Mouse (Mus musculus) heart, embryonic 11.5 days (tissue): ENCODE data around the gene Adarb1. TPM values are rescaled to one million over a fixed set of nuclear protein-coding genes. Genes with fewer than 3 reads are reported as not detected.

ENCODE experiments used
- ATAC-seq: fragments of 200-750 bp; cut with Nextera tagmentation; replicated peaks from 2 replicates; pipeline ENCODE4 v1.8.0; 2017; ENCODE audit warnings: moderate library complexity; ENCODE audit not compliant: insufficient number of reproducible peaks, low FRiP score, low TSS enrichment
- H3K27ac ChIP-seq: fragments of 300-500 bp; sonication (generic); 2 replicates; pipeline ENCODE4 v1.5.1; 2014; ENCODE audit warnings: mild to moderate bottlenecking, low read depth, low read length
- H3K27me3 ChIP-seq: fragments of 300-500 bp; sonication (generic); 2 replicates; pipeline ENCODE4 v1.6.1; 2014; ENCODE audit warnings: mild to moderate bottlenecking, low read length, mixed read lengths; ENCODE audit not compliant: control insufficient read depth, insufficient read depth
- H3K36me3 ChIP-seq: fragments of 300-500 bp; sonication (generic); 2 replicates; pipeline ENCODE4 v1.6.1; 2014; ENCODE audit warnings: mild to moderate bottlenecking, low read length, moderate library complexity, mixed read lengths; ENCODE audit not compliant: control insufficient read depth, insufficient read depth
- H3K4me1 ChIP-seq: fragments of 300-500 bp; sonication (generic); 2 replicates; pipeline ENCODE4 v1.6.1; 2014; ENCODE audit warnings: low read length; ENCODE audit not compliant: control insufficient read depth, insufficient read depth
- H3K4me2 ChIP-seq: fragments of 300-500 bp; sonication (generic); 2 replicates; pipeline ENCODE4 v1.6.1; 2014; ENCODE audit warnings: mild to moderate bottlenecking, moderate library complexity
- H3K4me3 ChIP-seq: fragments of 300-500 bp; sonication (generic); 2 replicates; pipeline ENCODE4 v1.5.1; 2014; ENCODE audit warnings: low read depth, low read length
- H3K9ac ChIP-seq: fragments of 300-500 bp; sonication (generic); 2 replicates; pipeline ENCODE4 v1.6.1; 2014; ENCODE audit warnings: mild to moderate bottlenecking, low read depth, low read length, moderate library complexity
- H3K9me3 ChIP-seq: fragments of 300-500 bp; sonication (generic); replicated peaks from 2 replicates; pipeline ENCODE4 v1.6.1; 2016; ENCODE audit warnings: low read length; ENCODE audit not compliant: control insufficient read depth
- WGBS: fragments of 180-500 bp; shearing (Covaris S2); extraction: QIAGEN DNeasy Blood & Tissue Kit; methylation state at CpG from one replicate; pipeline ENCODE4 v1.1.7; 2014; ENCODE audit not compliant: insufficient replicate concordance; 5-methylcytosine and 5-hydroxymethylcytosine counted together
- polyA plus RNA-seq: library from polyadenylated mRNA; unstranded; fragments of >200 nt; fragmentation: Nextera tagmentation; extraction: Ambion mirVana; gene quantifications from 2 replicates; pipeline ENCODE4 v1.2.1, GENCODE M21; 2014

The Adarb1 gene
- polyA plus RNA-seq, 1 experiment from 2014 or later: 8.8 TPM

DNA sequence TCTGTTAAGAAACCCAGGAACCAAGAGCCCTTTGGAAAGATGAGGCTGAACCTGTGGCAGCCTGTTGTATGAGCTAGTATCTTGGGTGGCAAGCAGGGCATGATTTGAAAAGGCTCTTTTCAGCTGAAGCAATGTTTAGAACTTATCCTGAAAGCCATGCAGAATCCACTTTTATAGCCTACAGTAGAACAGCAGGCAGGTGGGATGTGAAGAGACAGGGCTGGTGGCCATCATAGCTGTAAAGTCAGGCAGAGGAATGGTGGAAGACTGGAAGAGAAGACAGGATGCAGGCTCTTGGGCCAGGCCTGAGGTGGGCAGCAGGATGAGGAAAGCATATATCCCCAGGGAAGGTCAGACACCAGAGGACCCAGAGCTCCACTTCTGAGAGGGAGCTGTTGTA is 76.4 kb downstream of the Adarb1 start:
- no peak for ATAC-seq
- no peak overlapping the region for H3K27ac ChIP-seq
- H3K4me3 ChIP-seq: no peak overlapping the region

DNA sequence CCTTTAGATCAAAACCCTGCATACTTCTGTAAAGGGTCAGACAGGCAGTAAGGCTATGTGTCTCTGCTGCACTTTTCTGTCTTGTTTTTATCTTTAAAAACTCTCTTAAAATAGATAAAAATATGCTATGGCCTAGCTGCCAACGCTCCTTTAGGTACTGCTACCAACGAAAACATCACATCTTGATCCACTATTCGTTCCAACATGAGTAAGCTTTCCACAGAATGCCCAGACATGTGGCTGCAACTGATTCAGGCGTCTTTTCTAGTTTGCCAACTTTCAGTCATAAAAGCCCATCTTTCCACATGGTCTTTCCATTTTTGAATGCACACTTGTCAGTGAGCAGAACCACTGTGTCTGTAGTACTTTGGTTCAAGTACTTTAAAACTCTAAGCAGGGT is 77.0 kb downstream of the Adarb1 start:
- Histone ChIP-seq H3K9me3 (no peaks in the 10 kb centered on the region), H3K27me3 (no peaks in the 10 kb centered on the region), H3K4me1 (peaks cover 12% of the 10 kb centered on the region; the same call in 1 of the 2 replicates), H3K9ac (no peak overlapping the region), H3K36me3 (no peaks in the 10 kb centered on the region), H3K27ac (no peak overlapping the region), H3K4me3 (no peak overlapping the region), H3K4me2 (no peak overlapping the region)
- 79% methylated on average over 4 of the region's 4 CpGs for WGBS
- no peak for ATAC-seq

More for the DNA sequence above, 76.4 kb downstream of the Adarb1 start:
- Histone ChIP-seq H3K4me2 (no peak overlapping the region), H3K9me3 (no peaks in the 10 kb centered on the region), H3K36me3 (no peaks in the 10 kb centered on the region), H3K27me3 (no peaks in the 10 kb centered on the region), H3K9ac (no peak overlapping the region), H3K4me1 (peaks cover 10% of the 10 kb centered on the region; the same call in 1 of the 2 replicates)

DNA sequence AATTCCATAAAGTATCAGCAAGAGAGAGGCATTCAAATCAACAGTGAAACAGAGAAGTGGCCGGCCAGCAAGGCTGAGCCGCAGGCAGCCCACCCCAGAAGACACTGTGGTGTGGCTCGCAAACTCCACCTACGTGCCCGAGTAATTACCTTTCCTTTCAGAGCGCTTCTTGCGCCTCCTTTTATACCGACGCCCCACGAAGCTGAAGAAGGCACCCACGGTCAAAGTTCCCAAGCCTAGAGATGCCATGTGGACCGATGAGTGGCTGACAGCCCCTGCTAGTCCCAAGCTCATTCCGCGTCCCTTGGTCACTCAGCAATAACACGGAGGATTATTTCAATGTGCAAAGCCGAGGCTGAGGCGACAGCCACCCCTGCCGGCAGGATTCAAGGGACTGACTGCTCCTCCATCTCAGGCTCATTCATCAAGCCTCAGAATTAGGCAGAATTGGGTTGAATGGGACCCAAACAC is 78.2 kb downstream of the Adarb1 start:
- Histone ChIP-seq H3K27me3 (no peaks in the 10 kb centered on the region), H3K9ac (peak overlapping the region; percentile 46; the same call in 1 of the 2 replicates), H3K27ac (no peak overlapping the region), H3K4me1 (peaks cover 15% of the 10 kb centered on the region; the same call in 1 of the 2 replicates), H3K4me3 (peak overlapping the region; percentile 35), H3K9me3 (no peaks in the 10 kb centered on the region), H3K36me3 (no peaks in the 10 kb centered on the region), H3K4me2 (peak overlapping the region; percentile 65)
- WGBS: 26% methylated on average over 18 of the region's 18 CpGs
- ATAC-seq: no peak

DNA sequence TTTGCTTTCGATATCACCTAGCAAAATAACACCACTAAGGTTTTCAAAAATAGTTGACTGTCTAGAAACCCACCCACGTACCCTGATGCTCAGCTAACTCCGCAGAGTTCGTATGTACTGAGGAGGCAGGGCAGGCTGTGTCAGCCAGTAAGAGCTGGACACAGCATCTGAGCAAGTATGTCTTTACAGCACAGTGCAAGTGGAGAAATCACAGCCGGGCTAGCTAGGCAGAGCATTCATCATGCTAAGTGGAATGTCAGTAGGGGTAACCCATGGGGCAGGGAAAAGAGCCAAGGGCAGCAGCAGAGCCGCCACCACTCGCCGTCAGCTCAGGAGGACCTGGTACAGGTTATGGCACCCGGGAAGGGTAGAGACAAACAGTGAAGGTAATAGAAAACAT is 84.6 kb downstream of the Adarb1 start:
- H3K4me1 ChIP-seq: peaks cover 5% of the 10 kb centered on the region; the same call in 1 of the 2 replicates
- 64% methylated on average over 9 of the region's 9 CpGs for WGBS
- H3K9me3 ChIP-seq: no peaks in the 10 kb centered on the region
- no peaks in the 10 kb centered on the region for H3K27me3 ChIP-seq
- no peak overlapping the region for H3K4me2 ChIP-seq
- no peak for ATAC-seq
- no peak overlapping the region for H3K4me3 ChIP-seq
- no peaks in the 10 kb centered on the region for H3K36me3 ChIP-seq
- no peak overlapping the region for H3K27ac ChIP-seq
- H3K9ac ChIP-seq: no peak overlapping the region

DNA sequence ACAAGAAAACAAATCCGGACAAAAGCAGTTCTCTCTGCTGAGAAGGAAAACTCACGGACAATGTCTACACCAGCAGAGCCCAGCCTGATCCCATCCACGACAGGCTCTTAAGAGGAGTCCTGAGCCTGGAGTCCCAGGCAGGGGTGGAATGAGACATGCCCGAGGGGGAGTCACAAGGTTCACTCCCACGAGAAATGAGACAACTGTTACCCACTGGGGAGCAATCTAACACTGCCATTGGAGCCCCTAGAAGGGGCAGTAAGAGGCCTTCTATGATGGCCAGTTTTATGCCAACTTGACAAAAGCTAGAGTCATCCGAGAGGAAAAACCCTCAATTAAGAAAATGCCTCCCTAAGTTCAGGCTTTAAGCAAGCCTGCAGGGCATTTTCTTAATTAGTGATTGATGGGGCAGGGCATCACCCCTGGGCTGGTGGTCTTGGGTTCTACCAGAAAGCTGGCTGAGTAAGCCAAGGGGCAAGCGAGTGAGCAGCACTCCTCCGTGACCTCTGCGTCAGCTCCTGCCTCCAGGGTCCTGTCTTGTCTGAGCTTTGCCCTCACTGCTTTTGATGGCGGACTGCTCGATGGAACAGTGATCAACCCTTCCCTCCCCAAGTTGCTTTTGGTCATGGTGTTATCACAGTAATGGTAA is 88.5 kb downstream of the Adarb1 start:
- no peak for ATAC-seq
- H3K9ac ChIP-seq: no peak overlapping the region
- no peaks in the 10 kb centered on the region for H3K4me1 ChIP-seq
- no peak overlapping the region for H3K4me3 ChIP-seq
- H3K27me3 ChIP-seq: no peaks in the 10 kb centered on the region
- no peak overlapping the region for H3K4me2 ChIP-seq
- WGBS: 68% methylated on average over 11 of the region's 11 CpGs
- no peaks in the 10 kb centered on the region for H3K9me3 ChIP-seq
- H3K27ac ChIP-seq: no peak overlapping the region
- H3K36me3 ChIP-seq: no peaks in the 10 kb centered on the region

DNA sequence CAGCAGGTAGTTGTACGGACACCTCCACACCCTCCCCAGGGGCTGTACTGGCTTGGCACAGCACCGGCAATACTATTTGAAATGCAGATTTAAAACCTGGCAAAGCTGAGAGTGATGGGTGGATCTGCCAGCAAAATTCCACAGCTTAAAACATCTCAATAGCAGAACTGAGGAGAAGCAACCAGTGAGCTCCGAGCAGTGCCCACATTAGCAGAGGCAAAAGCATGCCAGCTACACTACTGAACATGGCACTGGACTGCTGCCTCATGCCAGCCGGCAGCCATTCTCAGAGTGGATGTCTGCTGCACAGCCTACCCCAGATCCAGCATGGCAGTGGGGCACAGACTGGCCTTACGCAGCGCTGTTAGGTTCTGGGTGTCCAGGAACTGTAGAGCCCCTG is 93.4 kb downstream of the Adarb1 start:
- Histone ChIP-seq H3K4me1 (0 out of 2 replicates have a peak, but pooled peaks cover 2% of the 10 kb centered on the region), H3K27me3 (no peaks in the 10 kb centered on the region), H3K9me3 (no peaks in the 10 kb centered on the region), H3K4me3 (no peak overlapping the region), H3K27ac (no peak overlapping the region), H3K36me3 (no peaks in the 10 kb centered on the region), H3K4me2 (no peak overlapping the region), H3K9ac (no peak overlapping the region)
- WGBS: 86% methylated on average over 6 of the region's 6 CpGs
- ATAC-seq: no peak

DNA sequence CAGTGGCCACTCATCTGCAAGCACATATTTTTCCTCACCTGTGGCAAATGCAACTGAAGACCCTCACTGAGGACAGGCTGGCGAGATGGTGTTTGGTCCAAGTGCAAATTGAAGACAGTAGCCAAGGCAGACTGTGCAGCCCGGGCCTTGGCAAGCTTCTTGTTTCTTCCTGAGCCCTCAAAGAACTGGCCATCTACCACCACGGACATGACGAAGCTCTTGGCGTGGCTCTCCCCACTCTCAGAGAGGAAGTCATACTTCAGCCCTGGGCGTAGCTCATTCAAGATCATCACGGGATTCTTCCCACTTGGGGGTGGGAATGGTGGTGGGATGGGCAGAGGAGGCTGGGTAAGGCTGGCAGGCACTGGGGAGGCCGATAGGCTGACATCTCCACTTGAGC is 96.5 kb downstream of the Adarb1 start:
- WGBS: 76% methylated on average over 8 of the region's 8 CpGs
- Histone ChIP-seq H3K4me1 (0 out of 2 replicates have a peak, but pooled peaks cover 2% of the 10 kb centered on the region), H3K27ac (no peak overlapping the region), H3K9me3 (no peaks in the 10 kb centered on the region), H3K36me3 (no peaks in the 10 kb centered on the region), H3K4me2 (no peak overlapping the region), H3K27me3 (no peaks in the 10 kb centered on the region), H3K4me3 (no peak overlapping the region), H3K9ac (no peak overlapping the region)
- no peak for ATAC-seq

DNA sequence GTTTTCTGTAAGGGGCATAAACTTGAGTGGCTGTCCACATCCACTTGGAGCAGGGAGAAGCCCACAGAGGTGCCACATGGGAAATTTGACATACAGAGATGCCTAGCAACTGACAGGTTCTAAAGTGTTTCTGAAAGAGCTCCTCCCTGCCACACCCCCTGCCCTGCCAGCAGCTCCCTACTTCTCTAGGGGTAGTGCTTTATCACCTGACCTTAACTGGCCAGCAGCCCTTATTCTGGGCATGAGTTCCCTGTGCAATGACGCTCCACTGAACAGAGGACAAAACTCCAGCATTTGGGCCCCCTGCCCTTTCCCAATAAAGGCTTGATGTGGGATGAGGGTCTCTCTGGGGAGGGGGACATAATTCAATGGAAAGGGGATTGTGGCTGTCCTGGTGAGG is 97.1 kb downstream of the Adarb1 start:
- no peak for ATAC-seq
- H3K9me3 ChIP-seq: no peaks in the 10 kb centered on the region
- WGBS: 64% methylated on average over 1 of the region's 1 CpGs

DNA sequence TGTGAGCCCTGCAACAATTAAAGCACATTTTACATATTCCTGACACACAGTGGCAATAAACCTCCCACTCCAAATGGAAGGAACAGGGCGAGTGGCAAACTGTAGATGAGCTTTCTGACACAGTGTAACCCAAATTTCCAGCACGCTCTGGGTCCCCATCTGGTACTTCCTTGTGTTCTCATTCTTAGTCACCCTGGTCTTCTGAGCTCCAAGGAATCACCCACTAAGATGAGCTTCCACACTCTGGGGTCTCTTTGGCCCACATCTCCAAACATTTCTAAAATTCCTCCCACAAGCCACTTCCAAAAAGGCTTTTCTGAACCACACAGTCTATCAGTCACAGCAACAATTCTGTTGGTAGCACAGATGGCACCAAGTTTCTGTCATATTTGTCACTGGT is 102.4 kb downstream of the Adarb1 start:
- Histone ChIP-seq H3K27ac (no peak overlapping the region), H3K9me3 (no peaks in the 10 kb centered on the region), H3K36me3 (0 out of 2 replicates have a peak, but pooled peaks cover 3% of the 10 kb centered on the region), H3K4me2 (no peak overlapping the region), H3K9ac (no peak overlapping the region), H3K27me3 (no peaks in the 10 kb centered on the region), H3K4me3 (no peak overlapping the region), H3K4me1 (no peaks in the 10 kb centered on the region)
- no peak for ATAC-seq
- WGBS: 85% methylated on average over 2 of the region's 2 CpGs

More for the DNA sequence above, 97.1 kb downstream of the Adarb1 start:
- Histone ChIP-seq H3K36me3 (no peaks in the 10 kb centered on the region), H3K27me3 (no peaks in the 10 kb centered on the region), H3K4me1 (0 out of 2 replicates have a peak, but pooled peaks cover 2% of the 10 kb centered on the region), H3K4me3 (no peak overlapping the region), H3K9ac (no peak overlapping the region), H3K4me2 (no peak overlapping the region), H3K27ac (no peak overlapping the region)
